Mouse (Mus musculus): ENCODE measurements around the gene Fam107a. TPM values are rescaled to one million over a fixed set of nuclear protein-coding genes. Genes with fewer than 3 reads are reported as not detected.
"Not testable (repeated sequence)": the region's sequence is repeated elsewhere in the genome, so short reads cannot be mapped to it uniquely, and the experiment has no call there.

Fam107a gene
- total RNA-seq, 2 experiments from 2014 or later, result 1.9 to 4.8 TPM

- DNase-seq (ENCODE audit: low spot score in 2 of 2), result no peak
Measured at GRCm38 (mm10) chr14:8316366-8317193, 1.2 kb downstream of the Fam107a start.

GRCm38 (mm10) chr14:8315169-8315568, 2.7 kb downstream of the Fam107a start:
- no peak for DNase-seq (ENCODE audit: low spot score in 2 of 2)

GRCm38 (mm10) chr14:8314536-8314935, 3.3 kb downstream of the Fam107a start:
- DNase-seq (ENCODE audit: low spot score in 2 of 2), result no peak

GRCm38 (mm10) chr14:8313877-8314276, 3.9 kb downstream of the Fam107a start:
- no peak for DNase-seq (ENCODE audit: low spot score in 2 of 2)

DNA sequence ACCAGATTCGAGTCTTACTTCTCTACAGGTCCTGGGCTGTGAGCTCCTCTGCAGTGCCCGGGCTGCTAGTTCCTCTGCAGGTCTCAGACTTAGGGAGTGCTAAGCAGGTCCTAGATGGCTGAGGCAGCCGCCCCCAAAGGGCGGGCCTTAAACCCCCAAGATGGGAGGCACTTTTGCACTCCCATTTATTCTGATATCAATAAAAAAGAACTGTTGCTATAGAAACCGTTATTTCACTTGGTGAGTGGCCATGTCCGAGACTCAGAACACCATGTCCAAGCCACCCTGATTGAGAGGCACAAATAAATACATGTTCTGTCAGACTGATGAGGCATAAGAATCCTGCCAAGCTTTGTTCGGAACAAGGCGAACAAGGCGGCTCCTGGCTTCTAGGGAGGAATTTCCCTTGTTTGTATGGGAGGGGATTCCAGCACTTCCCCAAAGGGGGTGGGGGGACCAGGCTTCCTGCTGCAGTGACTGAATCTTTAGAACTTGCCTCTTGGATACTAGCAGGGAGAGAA, 8.1 kb downstream of the Fam107a start:
- no peak for DNase-seq (ENCODE audit: low spot score in 2 of 2)

DNA sequence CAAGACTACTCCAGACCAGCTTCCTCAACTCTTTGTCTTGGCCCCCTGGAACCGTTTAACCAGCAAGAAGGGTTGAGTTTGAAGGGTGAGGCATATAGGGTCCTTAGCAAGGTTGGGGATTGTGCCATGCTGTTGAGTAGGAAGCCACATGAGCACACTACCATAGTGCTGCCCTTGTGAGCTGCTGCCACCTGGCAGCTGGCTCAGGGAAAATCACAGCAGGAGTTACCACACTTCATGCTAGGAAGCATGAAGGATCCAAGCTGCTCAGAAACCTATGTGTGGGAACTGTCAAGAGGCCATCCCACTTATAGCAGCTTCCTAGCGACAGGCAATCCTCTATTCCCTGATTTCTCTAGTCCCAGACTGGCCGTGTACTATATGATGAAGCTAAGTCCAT, 9.2 kb downstream of the Fam107a start:
- DNase-seq (ENCODE audit: low spot score in 2 of 2), result no peak

DNA sequence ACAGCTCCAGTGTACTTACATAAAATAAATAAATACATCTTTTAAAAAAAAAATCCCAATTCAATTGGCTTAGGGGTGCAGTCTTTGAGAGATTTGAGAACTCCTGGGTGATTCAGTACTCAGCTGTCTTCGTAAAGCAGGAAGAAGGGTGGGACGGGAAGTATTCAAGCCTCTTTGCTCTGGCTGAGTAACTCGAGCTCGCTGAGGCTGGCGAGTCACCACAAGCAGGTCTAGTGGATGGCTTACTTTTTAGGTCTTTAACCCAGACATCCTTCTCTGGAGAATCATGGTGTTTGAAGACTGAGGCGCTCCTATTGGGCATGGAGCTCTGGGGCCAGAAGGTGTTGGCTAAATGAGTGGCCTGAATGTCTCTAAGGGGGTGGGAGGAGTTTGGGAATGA, 10.9 kb downstream of the Fam107a start:
- DNase-seq (ENCODE audit: low spot score in 2 of 2), result no peak

DNA sequence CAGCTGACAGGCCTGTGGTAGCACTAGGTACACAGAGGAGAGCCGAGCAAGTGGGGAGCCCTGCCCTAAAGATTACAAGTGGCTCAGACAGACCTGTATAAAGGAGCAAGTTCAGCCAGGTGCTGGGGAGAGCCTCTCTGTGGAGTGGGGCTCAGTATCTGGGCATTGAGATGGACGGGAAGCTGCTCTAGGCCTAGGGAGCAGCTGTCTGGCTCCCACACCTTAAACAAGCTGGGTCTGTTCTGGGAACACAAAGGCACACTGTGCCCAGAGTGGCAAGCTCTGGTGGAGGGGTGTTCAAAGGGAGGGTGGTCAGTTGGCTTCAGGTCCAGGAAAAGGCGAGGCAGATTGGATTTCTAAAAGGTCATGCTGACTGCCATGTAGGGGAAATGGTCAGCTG, 12.8 kb downstream of the Fam107a start:
- no peak for DNase-seq (ENCODE audit: low spot score in 2 of 2)

DNA sequence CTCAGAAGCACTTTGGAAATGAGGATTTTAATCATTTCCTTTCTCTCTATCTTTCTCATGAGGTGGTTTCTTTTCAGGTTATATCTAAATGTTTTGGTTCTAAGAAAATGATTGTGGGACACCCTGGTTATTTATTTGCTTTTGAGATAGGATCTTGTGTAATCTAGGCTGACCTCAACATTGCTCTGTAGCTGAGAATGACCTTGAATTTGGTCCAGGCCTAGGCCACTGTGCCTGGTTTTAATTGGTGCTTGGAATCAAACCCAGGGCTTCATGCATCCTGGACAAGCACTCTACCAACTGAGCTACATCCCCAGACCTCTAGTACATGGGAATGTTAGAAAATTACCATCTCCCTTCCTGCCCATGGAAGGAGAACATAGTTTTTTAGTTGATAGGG, 13.7 kb downstream of the Fam107a start:
- DNase-seq (ENCODE audit: low spot score in 2 of 2), result no peak

- no peak for DNase-seq (ENCODE audit: low spot score in 2 of 2)
Measured at GRCm38 (mm10) chr14:8302687-8303086, 15.1 kb downstream of the Fam107a start.

DNA sequence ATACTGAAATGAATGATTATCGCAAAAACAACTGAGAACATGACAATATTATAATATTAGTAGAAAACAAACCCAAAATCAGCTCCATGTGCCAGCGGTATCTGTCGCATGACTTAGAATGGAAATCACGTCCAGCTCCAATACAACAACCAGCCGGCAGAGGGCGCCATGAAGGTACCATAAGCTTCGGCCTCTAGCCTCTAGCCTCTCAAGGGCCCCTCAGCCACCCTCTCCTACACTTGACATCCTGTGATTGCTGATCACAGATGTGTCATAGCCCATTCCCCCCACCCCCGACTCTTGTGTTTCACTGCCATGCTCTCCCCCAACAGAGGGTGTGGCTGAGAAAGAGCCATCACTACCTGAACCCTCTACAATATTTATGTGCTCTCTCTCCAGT, 17.5 kb downstream of the Fam107a start:
- DNase-seq (ENCODE audit: low spot score in 2 of 2), result no peak

DNA sequence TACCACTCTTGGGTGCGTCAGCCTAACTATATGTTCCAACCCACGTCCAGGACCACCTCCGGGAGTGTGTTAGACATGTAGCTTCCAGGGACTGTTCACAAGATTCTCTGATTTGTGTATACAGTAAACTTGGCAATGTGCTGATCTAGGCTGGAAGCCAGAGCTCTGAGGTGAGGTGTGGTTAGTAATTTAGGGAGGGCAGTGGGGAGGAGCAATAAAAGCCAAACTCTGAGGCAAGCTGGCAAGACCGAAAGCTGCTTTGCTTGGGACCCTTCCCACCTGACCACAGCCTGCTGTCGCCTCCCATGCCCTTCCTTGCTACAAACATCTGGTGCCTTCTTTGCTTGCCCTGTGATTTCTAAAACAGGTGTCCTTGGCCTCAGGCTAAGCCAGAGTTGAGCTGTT, 19.9 kb downstream of the Fam107a start:
- no peak for DNase-seq (ENCODE audit: low spot score in 2 of 2)

DNA sequence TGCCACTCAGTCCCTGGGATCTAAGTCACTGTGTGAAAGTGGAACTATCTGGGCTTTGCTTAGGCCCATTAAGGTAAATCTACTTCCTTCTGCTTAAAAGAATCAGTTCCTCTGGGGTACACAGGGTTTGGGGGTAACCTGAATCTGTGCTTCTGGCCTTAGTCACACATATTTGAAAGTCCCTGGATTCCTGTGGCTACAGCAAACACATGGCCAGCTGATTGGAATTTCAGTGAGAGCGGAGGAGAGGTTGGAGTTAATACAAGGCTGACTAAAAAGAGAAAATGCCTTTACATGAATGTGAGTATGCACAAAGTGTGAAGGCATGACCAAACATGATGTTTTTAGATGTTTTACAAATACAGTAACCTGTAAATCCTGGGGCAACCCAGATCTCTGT, 23.6 kb downstream of the Fam107a start:
- no peak for DNase-seq (ENCODE audit: low spot score in 2 of 2)

DNA sequence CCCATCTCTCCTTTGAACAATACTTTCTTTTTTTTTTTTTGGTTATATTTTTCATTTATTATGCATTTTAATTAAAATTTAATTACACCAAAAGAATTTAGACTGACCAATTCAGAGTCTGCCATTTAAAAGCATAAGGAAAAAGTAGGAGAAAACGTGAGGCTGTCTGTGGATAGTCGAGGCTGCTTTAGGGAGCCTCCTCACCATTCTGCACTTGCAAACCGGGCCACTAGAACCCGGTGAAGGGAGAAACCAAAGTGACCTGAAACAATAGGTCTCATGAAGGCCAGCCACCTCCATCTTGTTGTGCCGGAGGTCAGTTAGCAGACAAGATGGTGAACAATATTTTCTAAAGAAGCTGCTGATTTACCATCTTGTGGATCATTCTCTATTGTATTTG, 31.2 kb downstream of the Fam107a start:
- DNase-seq (ENCODE audit: low spot score in 2 of 2), result peak; percentile 54 to 76

GRCm38 (mm10) chr14:8283784-8284183, 34.0 kb downstream of the Fam107a start:
- DNase-seq (ENCODE audit: low spot score in 2 of 2), result no peak

GRCm38 (mm10) chr14:8271281-8271680, 46.5 kb downstream of the Fam107a start:
- DNase-seq (ENCODE audit: low spot score in 2 of 2), result not testable (repeated sequence)

- DNase-seq (ENCODE audit: low spot score in 2 of 2), result no peak
Measured at GRCm38 (mm10) chr14:8264378-8264777, 53.4 kb downstream of the Fam107a start.

GRCm38 (mm10) chr14:8262242-8262641, 55.6 kb downstream of the Fam107a start:
- DNase-seq (ENCODE audit: low spot score in 2 of 2), result no peak

GRCm38 (mm10) chr14:8260214-8260613, 57.6 kb downstream of the Fam107a start:
- no peak for DNase-seq (ENCODE audit: low spot score in 2 of 2)

GRCm38 (mm10) chr14:8259166-8259565, 58.7 kb downstream of the Fam107a start, which contains the start of gene Acox2:
TSS of gene Acox2 (minus strand) at chr14:8259353.
- no peak for DNase-seq (ENCODE audit: low spot score in 2 of 2)

GRCm38 (mm10) chr14:8258752-8259151, 59.1 kb downstream of the Fam107a start:
- no peak for DNase-seq (ENCODE audit: low spot score in 2 of 2)

- no peak for DNase-seq (ENCODE audit: low spot score in 2 of 2)
Measured at GRCm38 (mm10) chr14:8258335-8258627, 59.5 kb downstream of the Fam107a start.

Data from adrenal gland, postnatal 4 days (tissue).